9 mouse cellular contexts compared by ENCODE assay signal in genomic region chr19:8982303-8983149, GRCm38 (mm10). TPM values are rescaled to one million over a fixed set of nuclear protein-coding genes. Genes with fewer than 3 reads are reported as not detected.
DNase-seq lines count a peak whose midpoint lies in the region; ATAC-seq lines count a peak whose summit lies in the region.
"Had no signal": no experiment of that assay in that cellular context is flagged by ENCODE, and none has a peak within 500 bp of the region (broad histone marks: within the 10 kb centered on the region; RNA-seq: fewer than 3 reads in every experiment).

No protein-coding gene starts in this region.

- peak overlapping the region; percentile 33; the same call in 1 of the 2 replicates for H3K4me2 ChIP-seq in heart, embryonic 12.5 days
- no peak overlapping the region for H3K4me2 ChIP-seq in embryonic facial prominence, embryonic 14.5 days (ENCODE audit: low read depth, low read length)

- no peak for DNase-seq in heart, adult 18-20 months
- DNase-seq in MEL-GATA-1-ER (ENCODE audit: extremely low read depth, low read depth) = peak; percentile 76
- peak; percentile 43 for DNase-seq in embryonic facial prominence, embryonic 14.5 days (ENCODE audit: low spot score)
- peak; percentile 36 for DNase-seq in lung, postnatal 14 days
- DNase-seq in right cerebral cortex, postnatal 36 days (ENCODE audit: low spot score in 2 of 2) = no peak
- DNase-seq in layer of hippocampus, adult 11-12 months (ENCODE audit: low spot score) = no peak
- no peak for DNase-seq in testis, postnatal 10 days (ENCODE audit: low spot score)
- DNase-seq: cerebellum, postnatal 36 days had no signal

- no peak overlapping the region; the same call in 1 of the 2 replicates for H3K9ac ChIP-seq in heart, embryonic 12.5 days
- H3K9ac ChIP-seq in embryonic facial prominence, embryonic 14.5 days (ENCODE audit: low read depth, low read length) = no peak overlapping the region

- H3K4me1 ChIP-seq in heart, embryonic 12.5 days (replicated peaks) = peaks cover 74% of the 10 kb centered on the region
- H3K4me1 ChIP-seq in embryonic facial prominence, embryonic 14.5 days (ENCODE audit: control insufficient read depth, insufficient read depth, low read length) = peaks cover 20% of the 10 kb centered on the region

- 26% methylated on average over 5 of the region's 5 CpGs for WGBS in heart, embryonic 12.5 days
- 50% methylated on average over 5 of the region's 5 CpGs for WGBS in embryonic facial prominence, embryonic 14.5 days

- no peak for ATAC-seq in heart, embryonic 12.5 days (ENCODE audit: insufficient number of reproducible peaks, low FRiP score)
- ATAC-seq in embryonic facial prominence, embryonic 14.5 days (ENCODE audit: low read depth) = peak; percentile 48; the same call in 1 of the 2 replicates

- no peaks in the 10 kb centered on the region for H3K27me3 ChIP-seq in heart, embryonic 12.5 days (replicated peaks)
- H3K27me3 ChIP-seq in embryonic facial prominence, embryonic 14.5 days (replicated peaks; ENCODE audit: control insufficient read depth, insufficient read depth, low read length) = no peaks in the 10 kb centered on the region

- no peaks in the 10 kb centered on the region for H3K9me3 ChIP-seq in heart, embryonic 12.5 days (replicated peaks)
- no peaks in the 10 kb centered on the region for H3K9me3 ChIP-seq in embryonic facial prominence, embryonic 14.5 days (ENCODE audit: control insufficient read depth, low read length)

- peak overlapping the region; percentile 57 for H3K27ac ChIP-seq in heart, embryonic 12.5 days (ENCODE audit: poor library complexity, severe bottlenecking)
- peak overlapping the region; percentile 71 for H3K27ac ChIP-seq in embryonic facial prominence, embryonic 14.5 days (replicated peaks; ENCODE audit: low read depth, low read length)

- H3K4me3 ChIP-seq in heart, embryonic 12.5 days = no peak overlapping the region
- no peak overlapping the region for H3K4me3 ChIP-seq in embryonic facial prominence, embryonic 14.5 days (ENCODE audit: low read depth, low read length)

- H3K36me3 ChIP-seq in heart, embryonic 12.5 days = peaks cover 34% of the 10 kb centered on the region
- H3K36me3 ChIP-seq in embryonic facial prominence, embryonic 14.5 days (ENCODE audit: control insufficient read depth, insufficient read depth, low read length) = peaks cover 37% of the 10 kb centered on the region

RNA-seq across cellular contexts. Expression of gene Ahnak, which starts 6.6 kb away (rescaled TPM):
- polyA plus RNA-seq in heart, embryonic 12.5 days (2016; fragmentation: Nextera tagmentation; extraction: Ambion mirVana) = 26.0 and 27.1 TPM in 2 replicates
- total RNA-seq in heart, adult 18-20 months (2021) = 100 to 1,000 TPM; 341 to 356 TPM
- 44.8 and 57.6 TPM in 2 replicates for polyA plus RNA-seq in embryonic facial prominence, embryonic 14.5 days (2014; fragmentation: Nextera tagmentation; extraction: Ambion mirVana)

RNA-seq across cellular contexts. Expression of gene Eef1g, which starts 15.7 kb away (rescaled TPM):
- 281 and 282 TPM in 2 replicates for polyA plus RNA-seq in heart, embryonic 12.5 days (2016; fragmentation: Nextera tagmentation; extraction: Ambion mirVana)
- 100 to 1,000 TPM; 239 to 257 TPM for total RNA-seq in heart, adult 18-20 months (2021)
- polyA plus RNA-seq in embryonic facial prominence, embryonic 14.5 days (2014; fragmentation: Nextera tagmentation; extraction: Ambion mirVana) = 469 and 503 TPM in 2 replicates

RNA-seq across cellular contexts. Expression of gene Tut1, which starts 28.9 kb away (rescaled TPM):
- polyA plus RNA-seq in heart, embryonic 12.5 days (2016; fragmentation: Nextera tagmentation; extraction: Ambion mirVana) = 17.1 and 19.4 TPM in 2 replicates
- total RNA-seq in heart, adult 18-20 months (2021) = 1 to 10 TPM; 8.2 to 9.5 TPM
- 24.7 and 27.8 TPM in 2 replicates for polyA plus RNA-seq in embryonic facial prominence, embryonic 14.5 days (2014; fragmentation: Nextera tagmentation; extraction: Ambion mirVana)

RNA-seq across cellular contexts. Expression of gene Mta2, which starts 40.9 kb away (rescaled TPM):
- polyA plus RNA-seq in heart, embryonic 12.5 days (2016; fragmentation: Nextera tagmentation; extraction: Ambion mirVana) = 106 and 115 TPM in 2 replicates
- total RNA-seq in heart, adult 18-20 months (2021) = 10 to 100 TPM; 28.8 to 30.1 TPM
- 39.7 and 43.6 TPM in 2 replicates for polyA plus RNA-seq in embryonic facial prominence, embryonic 14.5 days (2014; fragmentation: Nextera tagmentation; extraction: Ambion mirVana)

RNA-seq across cellular contexts. Expression of gene Eml3, which starts 53.2 kb away (rescaled TPM):
- polyA plus RNA-seq in heart, embryonic 12.5 days (2016; fragmentation: Nextera tagmentation; extraction: Ambion mirVana) = 13.3 and 13.5 TPM in 2 replicates
- 1 to 10 TPM; 5.7 to 7.6 TPM for total RNA-seq in heart, adult 18-20 months (2021)
- polyA plus RNA-seq in embryonic facial prominence, embryonic 14.5 days (2014; fragmentation: Nextera tagmentation; extraction: Ambion mirVana) = 18.2 and 20.4 TPM in 2 replicates

Comparison
In these comparisons a context has a peak if more than half of its experiments do, and no peak if none do; other contexts are left out.
1. DNase-seq: peak in MEL-GATA-1-ER (single experiment), embryonic facial prominence, embryonic 14.5 days (single experiment) and lung, postnatal 14 days (single experiment); none in heart, adult 18-20 months (0 of 2), right cerebral cortex, postnatal 36 days (0 of 2), layer of hippocampus, adult 11-12 months (single experiment) and testis, postnatal 10 days (single experiment).